Mouse (Mus musculus) liver, postnatal 0 days (tissue): ENCODE data around the gene Zbtb8b. TPM values are rescaled to one million over a fixed set of nuclear protein-coding genes. Genes with fewer than 3 reads are reported as not detected.
A peak's percentile ranks its signal among the peaks of the same experiment; 100 is the strongest.

Experiments used
- ATAC-seq: fragments of 200-750 bp; cut with Nextera tagmentation; 2 replicates; pipeline ENCODE4 v1.8.0; 2017; ENCODE audit warnings: mild to moderate bottlenecking, moderate library complexity
- DNase-seq: peaks from one replicate; pipeline ENCODE4 v3.0.0-alpha.2; 2016
- H3K27ac ChIP-seq: fragments of 300-500 bp; sonication (generic); 2 replicates; pipeline ENCODE4 v1.5.1; 2014; ENCODE audit warnings: antibody characterized with exemption, moderate library complexity, mild to moderate bottlenecking, low read depth
- H3K27me3 ChIP-seq: fragments of 300-500 bp; sonication (generic); 2 replicates; pipeline ENCODE4 v1.6.1; 2014; ENCODE audit warnings: low read length, control low read depth, mixed read lengths; ENCODE audit not compliant: insufficient read depth
- H3K36me3 ChIP-seq: fragments of 300-500 bp; sonication (generic); replicated peaks from 2 replicates; pipeline ENCODE4 v1.6.1; 2014; ENCODE audit warnings: mild to moderate bottlenecking, control low read depth, low read length, moderate library complexity, mixed read lengths; ENCODE audit not compliant: insufficient read depth
- H3K4me1 ChIP-seq: fragments of 300-500 bp; sonication (generic); 2 replicates; pipeline ENCODE4 v1.6.1; 2014; ENCODE audit warnings: antibody characterized with exemption, mild to moderate bottlenecking, control low read depth; ENCODE audit not compliant: insufficient read depth
- H3K4me2 ChIP-seq: fragments of 300-500 bp; sonication (generic); 2 replicates; pipeline ENCODE4 v1.6.1; 2014; ENCODE audit warnings: low read depth, mild to moderate bottlenecking, low read length, moderate library complexity, mixed read lengths
- H3K4me3 ChIP-seq: fragments of 300-500 bp; sonication (generic); 2 replicates; pipeline ENCODE4 v1.5.1; 2014; ENCODE audit warnings: low read depth, low read length
- H3K9ac ChIP-seq: fragments of 300-500 bp; sonication (generic); replicated peaks from 2 replicates; pipeline ENCODE4 v1.6.1; 2014; ENCODE audit warnings: mild to moderate bottlenecking, moderate library complexity
- H3K9me3 ChIP-seq: fragments of 300-500 bp; sonication (generic); 2 replicates; pipeline ENCODE4 v1.6.1; 2016; ENCODE audit warnings: mild to moderate bottlenecking, control low read depth, low read length, mixed read lengths
- CTCF ChIP-seq: sonication (generic); IDR thresholded peaks from 2 replicates; pipeline ENCODE4 v1.5.1; 2016; ENCODE audit warnings: antibody characterized with exemption, low read depth
- EP300 ChIP-seq: IDR thresholded peaks from 2 replicates; pipeline ENCODE4 v1.6.1; 2016; ENCODE audit warnings: antibody characterized with exemption, low read depth, mild to moderate bottlenecking
- WGBS: fragments of 180-500 bp; shearing (Covaris S2); extraction: QIAGEN DNeasy Blood & Tissue Kit; methylation state at CpG from one replicate; pipeline ENCODE4 v1.1.7; 2014; ENCODE audit not compliant: insufficient replicate concordance; 5-methylcytosine and 5-hydroxymethylcytosine counted together
- polyA plus RNA-seq: library from polyadenylated mRNA; unstranded; fragments of >200 nt; fragmentation: Nextera tagmentation; extraction: Ambion mirVana; gene quantifications from 2 replicates; pipeline ENCODE4 v1.2.1, GENCODE M21; 2015

The Zbtb8b gene
- polyA plus RNA-seq, 1 experiment from 2014 or later, result 0.55 TPM

DNA sequence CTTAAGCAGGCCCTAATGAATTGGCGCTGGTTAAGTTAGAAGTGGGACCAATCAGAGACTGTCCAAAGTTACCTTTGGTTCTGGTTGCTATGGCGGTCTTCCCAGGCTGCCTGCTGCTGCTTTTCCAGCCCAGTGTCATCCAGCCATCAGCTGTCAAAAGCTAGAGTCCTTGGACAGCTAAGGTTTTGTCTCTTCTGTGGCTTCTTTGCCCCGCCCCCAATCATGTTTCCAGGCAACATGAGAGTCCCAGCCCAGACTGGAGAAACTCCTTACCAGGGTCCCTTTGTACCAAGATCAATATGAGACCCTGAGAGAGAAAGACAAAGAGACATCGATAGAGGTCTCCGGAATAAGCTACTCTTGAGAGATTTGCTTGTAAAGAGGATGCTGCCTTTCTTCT is 52.2 kb downstream of the Zbtb8b start:
- no peak for ATAC-seq
- Histone ChIP-seq H3K27me3 (no peaks in the 10 kb centered on the region), H3K4me2 (no peak overlapping the region), H3K4me1 (peaks cover 11% of the 10 kb centered on the region), H3K9me3 (no peaks in the 10 kb centered on the region), H3K36me3 (no peaks in the 10 kb centered on the region), H3K4me3 (no peak overlapping the region), H3K9ac (no peak overlapping the region), H3K27ac (no peak overlapping the region)
- WGBS, result 88% methylated on average over 5 of the region's 5 CpGs
- DNase-seq, result no peak
- no peak for TF ChIP-seq EP300
- TF ChIP-seq CTCF, result no peak

DNA sequence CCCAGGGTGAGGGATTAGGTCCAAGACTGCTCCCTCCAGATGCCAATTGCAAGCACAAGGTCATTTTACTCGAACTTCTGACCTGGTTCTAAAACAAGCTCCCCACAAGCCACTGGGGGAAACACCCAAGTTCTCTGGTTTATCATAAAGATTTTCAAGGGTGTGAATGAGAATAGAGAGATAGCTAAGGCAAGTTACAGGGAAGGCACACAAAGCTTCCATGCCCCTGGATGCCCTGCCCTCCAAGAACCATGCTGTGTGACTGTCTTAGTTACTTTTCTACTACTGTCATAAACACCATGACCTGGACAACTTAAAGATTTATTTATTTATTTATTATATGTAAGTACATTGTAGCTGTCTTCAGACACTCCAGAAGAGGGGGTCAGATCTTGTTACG is 53.7 kb downstream of the Zbtb8b start:
- Histone ChIP-seq H3K9ac (no peak overlapping the region), H3K27me3 (no peaks in the 10 kb centered on the region), H3K4me3 (no peak overlapping the region), H3K36me3 (no peaks in the 10 kb centered on the region), H3K9me3 (no peaks in the 10 kb centered on the region), H3K4me2 (0 out of 2 replicates have a peak overlapping the region, but pooled peaks have one; percentile 27), H3K4me1 (peaks cover 11% of the 10 kb centered on the region), H3K27ac (no peak overlapping the region)
- TF ChIP-seq EP300, result no peak
- TF ChIP-seq CTCF, result no peak
- WGBS, result 60% methylated on average over 1 of the region's 2 CpGs
- DNase-seq (no peak), ATAC-seq (no peak)

- Histone ChIP-seq H3K27ac (no peak overlapping the region; the same call in 1 of the 2 replicates), H3K27me3 (no peaks in the 10 kb centered on the region), H3K36me3 (no peaks in the 10 kb centered on the region), H3K4me3 (no peak overlapping the region), H3K9me3 (no peaks in the 10 kb centered on the region), H3K4me2 (peak overlapping the region; percentile 27), H3K9ac (no peak overlapping the region), H3K4me1 (peaks cover 11% of the 10 kb centered on the region)
- 61% methylated on average over 8 of the region's 8 CpGs for WGBS
- no peak for DNase-seq
- peak; percentile 70 for ATAC-seq
- TF ChIP-seq CTCF, result 0 out of 2 replicates have a peak, but pooled peaks have one; percentile 2
- peak; percentile 89 for TF ChIP-seq EP300
Observed at GRCm38 (mm10) chr4:129386269-129386946, 54.2 kb downstream of the Zbtb8b start.

DNA sequence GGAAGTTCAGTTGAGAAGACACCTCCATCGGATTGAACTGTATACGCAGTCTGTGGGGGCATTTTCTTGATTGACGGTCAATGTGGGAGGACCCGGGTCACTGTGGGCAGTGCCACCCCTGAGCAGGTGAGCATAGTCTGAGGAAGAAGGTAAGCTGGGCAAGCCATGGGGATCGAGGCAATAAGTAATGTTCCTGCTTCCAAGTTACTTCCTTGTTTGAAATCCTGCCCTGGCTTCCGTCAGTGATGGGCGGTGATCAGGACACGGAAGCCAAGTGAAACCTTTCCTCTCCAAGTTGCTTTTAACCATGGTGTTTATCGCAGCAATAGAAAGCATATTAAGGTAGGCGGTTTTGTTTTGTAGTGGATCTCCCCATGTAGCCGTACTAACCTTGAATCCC is 55.0 kb downstream of the Zbtb8b start:
- Histone ChIP-seq H3K4me3 (no peak overlapping the region), H3K9ac (no peak overlapping the region), H3K4me1 (peaks cover 11% of the 10 kb centered on the region), H3K4me2 (no peak overlapping the region), H3K27ac (peak overlapping the region; percentile 4; the same call in 1 of the 2 replicates), H3K27me3 (no peaks in the 10 kb centered on the region), H3K9me3 (no peaks in the 10 kb centered on the region), H3K36me3 (no peaks in the 10 kb centered on the region)
- ATAC-seq, result no peak
- no peak for TF ChIP-seq EP300
- TF ChIP-seq CTCF, result no peak
- 77% methylated on average over 11 of the region's 11 CpGs for WGBS
- no peak for DNase-seq

DNA sequence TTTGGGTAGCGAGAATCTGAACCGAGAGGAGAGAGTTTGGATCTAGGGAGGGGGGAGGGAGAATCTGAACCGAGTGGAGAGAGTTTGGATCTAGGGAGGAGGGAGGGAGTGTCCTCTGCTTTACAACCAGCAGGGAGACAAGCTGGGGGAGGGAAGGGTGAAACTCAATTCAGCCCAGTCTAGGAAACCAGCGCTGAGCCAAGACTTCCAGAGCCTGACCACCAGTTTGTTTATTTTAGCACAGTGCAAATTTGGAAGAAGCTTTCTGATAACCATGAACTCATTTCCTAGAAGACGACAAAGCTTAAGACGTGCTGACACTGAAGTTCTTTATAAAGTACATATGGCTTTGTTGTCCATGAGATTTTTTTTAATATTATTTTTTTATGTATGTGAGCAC is 56.2 kb downstream of the Zbtb8b start:
- H3K9me3 ChIP-seq, result no peaks in the 10 kb centered on the region
- 34% methylated on average over 6 of the region's 6 CpGs for WGBS
- no peaks in the 10 kb centered on the region for H3K27me3 ChIP-seq
- H3K27ac ChIP-seq, result peak overlapping the region; percentile 25; the same call in 1 of the 2 replicates
- H3K4me1 ChIP-seq, result peaks cover 11% of the 10 kb centered on the region
- TF ChIP-seq CTCF (no peak), EP300 (no peak)
- H3K36me3 ChIP-seq, result no peaks in the 10 kb centered on the region
- no peak overlapping the region for H3K4me2 ChIP-seq
- no peak overlapping the region for H3K4me3 ChIP-seq
- DNase-seq, result no peak
- no peak for ATAC-seq
- no peak overlapping the region for H3K9ac ChIP-seq

GRCm38 (mm10) chr4:129383586-129383985 is 57.1 kb downstream of the Zbtb8b start:
- no peaks in the 10 kb centered on the region for H3K9me3 ChIP-seq
- H3K36me3 ChIP-seq, result no peaks in the 10 kb centered on the region
- peaks cover 4% of the 10 kb centered on the region; the same call in 1 of the 2 replicates for H3K27me3 ChIP-seq
- H3K9ac ChIP-seq, result no peak overlapping the region
- H3K27ac ChIP-seq, result no peak overlapping the region
- H3K4me1 ChIP-seq, result peaks cover 11% of the 10 kb centered on the region
- TF ChIP-seq EP300, result no peak
- TF ChIP-seq CTCF, result no peak
- DNase-seq (no peak), ATAC-seq (no peak)
- H3K4me3 ChIP-seq, result no peak overlapping the region
- 87% methylated on average over 3 of the region's 3 CpGs for WGBS
- no peak overlapping the region for H3K4me2 ChIP-seq
